Mouse (Mus musculus) limb, embryonic 14.5 days (tissue): ENCODE data around the gene Nudt22. TPM values are rescaled to one million over a fixed set of nuclear protein-coding genes. Genes with fewer than 3 reads are reported as not detected.
A peak's percentile ranks its signal among the peaks of the same experiment; 100 is the strongest.

Experiments used
- ATAC-seq: fragments of 200-750 bp; cut with Nextera tagmentation; 2 replicates; pipeline ENCODE4 v1.8.0; 2017; ENCODE audit warnings: low read depth, moderate number of reproducible peaks, moderate TSS enrichment; ENCODE audit not compliant: low FRiP score
- DNase-seq: peaks from one replicate; pipeline ENCODE4 v3.0.0-alpha.2; 2015; ENCODE audit warnings: low spot score
- H3K27ac ChIP-seq: fragments of 300-500 bp; sonication (generic); replicated peaks from 2 replicates; pipeline ENCODE4 v1.5.1; 2014; ENCODE audit warnings: low read depth, mild to moderate bottlenecking, low read length, moderate library complexity, mixed read lengths
- H3K27me3 ChIP-seq: fragments of 300-500 bp; sonication (generic); 2 replicates; pipeline ENCODE4 v1.6.1; 2014; ENCODE audit warnings: low read length, mixed read lengths; ENCODE audit not compliant: control insufficient read depth, insufficient read depth
- H3K36me3 ChIP-seq: fragments of 300-500 bp; sonication (generic); 2 replicates; pipeline ENCODE4 v1.6.1; 2014; ENCODE audit warnings: mild to moderate bottlenecking, low read length, moderate library complexity, mixed read lengths; ENCODE audit not compliant: control insufficient read depth, insufficient read depth
- H3K4me1 ChIP-seq: fragments of 300-500 bp; sonication (generic); 2 replicates; pipeline ENCODE4 v1.6.1; 2014; ENCODE audit warnings: antibody characterized with exemption, low read length, mixed read lengths; ENCODE audit not compliant: control insufficient read depth, insufficient read depth
- H3K4me2 ChIP-seq: fragments of 300-500 bp; sonication (generic); replicated peaks from 2 replicates; pipeline ENCODE4 v1.6.1; 2014; ENCODE audit warnings: low read depth, mild to moderate bottlenecking, low read length, moderate library complexity; ENCODE audit not compliant: severe bottlenecking
- H3K4me3 ChIP-seq: fragments of 300-500 bp; sonication (generic); replicated peaks from 2 replicates; pipeline ENCODE4 v1.5.1; 2014; ENCODE audit warnings: low read length
- H3K9ac ChIP-seq: fragments of 300-500 bp; sonication (generic); 2 replicates; pipeline ENCODE4 v1.6.1; 2014; ENCODE audit warnings: mild to moderate bottlenecking, low read depth, low read length, moderate library complexity; ENCODE audit not compliant: severe bottlenecking
- H3K9me3 ChIP-seq: fragments of 300-500 bp; sonication (generic); 2 replicates; pipeline ENCODE4 v1.6.1; 2016; ENCODE audit warnings: low read length; ENCODE audit not compliant: control insufficient read depth
- POLR2A ChIP-seq: fragments of 200-500 bp; IDR thresholded peaks from 2 replicates; pipeline ENCODE4 v1.8.0; 2012; ENCODE audit warnings: inconsistent platforms, mild to moderate bottlenecking, moderate library complexity, borderline replicate concordance; ENCODE audit not compliant: insufficient read depth, insufficient read length; ENCODE audit errors: extremely low read depth
- WGBS: fragments of 180-500 bp; shearing (Covaris S2); extraction: QIAGEN DNeasy Blood & Tissue Kit; methylation state at CpG from one replicate; pipeline ENCODE4 v1.1.7; 2014; 5-methylcytosine and 5-hydroxymethylcytosine counted together
- polyA plus RNA-seq, 2 experiments: library from polyadenylated mRNA; depleted of rRNA in 1 of 2; stranded (reverse) in 1 of 2; unstranded in 1 of 2; fragments of >200 nt; fragmentation: Nextera tagmentation in 1 of 2; extraction: Ambion mirVana in 1 of 2; gene quantifications; 2 replicates each; pipeline versions ENCODE4 v1.2.1 to v1.2.3; 2012 to 2014

The Nudt22 gene
- polyA plus RNA-seq, 2 experiments = 21.9 to 22.1 TPM

DNA sequence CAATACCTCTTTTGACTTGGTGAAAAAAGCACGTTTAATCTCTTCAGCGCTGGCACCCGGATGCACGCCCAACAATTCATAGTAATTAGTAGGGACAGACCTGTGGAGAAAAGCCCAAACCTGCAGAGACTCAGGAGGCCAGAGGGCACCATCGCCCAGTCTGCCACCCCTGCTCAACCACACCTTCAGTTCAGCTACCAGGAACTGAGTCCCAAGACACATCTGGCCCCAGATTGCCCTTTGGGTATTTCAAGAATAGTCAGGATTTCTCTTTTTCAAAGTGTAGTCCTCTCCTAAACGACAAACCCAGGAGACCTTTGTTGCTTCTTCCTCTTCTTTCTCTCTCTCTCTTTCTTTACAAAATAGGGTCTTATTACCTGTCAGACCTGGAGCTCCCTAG, 5.2 kb downstream of the Nudt22 start:
- no peak for ATAC-seq
- Histone ChIP-seq H3K9me3 (no peaks in the 10 kb centered on the region), H3K4me2 (no peak overlapping the region), H3K27me3 (no peaks in the 10 kb centered on the region), H3K9ac (no peak overlapping the region), H3K4me1 (peaks cover 32% of the 10 kb centered on the region), H3K4me3 (no peak overlapping the region), H3K36me3 (no peaks in the 10 kb centered on the region), H3K27ac (no peak overlapping the region)
- no peak for TF ChIP-seq POLR2A
- 88% methylated on average over 6 of the region's 6 CpGs for WGBS
- DNase-seq = no peak

- H3K9me3 ChIP-seq = no peaks in the 10 kb centered on the region
- no peak overlapping the region for H3K4me2 ChIP-seq
- peaks cover 10% of the 10 kb centered on the region for H3K36me3 ChIP-seq
- ATAC-seq (no peak), DNase-seq (no peak)
- H3K27ac ChIP-seq = no peak overlapping the region
- H3K4me3 ChIP-seq = no peak overlapping the region
- 92% methylated on average over 8 of the region's 8 CpGs for WGBS
- no peak for TF ChIP-seq POLR2A
- H3K27me3 ChIP-seq = no peaks in the 10 kb centered on the region
- no peak overlapping the region for H3K9ac ChIP-seq
- peaks cover 23% of the 10 kb centered on the region for H3K4me1 ChIP-seq
Observed at GRCm38 (mm10) chr19:6989251-6989650, 6.7 kb downstream of the Nudt22 start.

DNA sequence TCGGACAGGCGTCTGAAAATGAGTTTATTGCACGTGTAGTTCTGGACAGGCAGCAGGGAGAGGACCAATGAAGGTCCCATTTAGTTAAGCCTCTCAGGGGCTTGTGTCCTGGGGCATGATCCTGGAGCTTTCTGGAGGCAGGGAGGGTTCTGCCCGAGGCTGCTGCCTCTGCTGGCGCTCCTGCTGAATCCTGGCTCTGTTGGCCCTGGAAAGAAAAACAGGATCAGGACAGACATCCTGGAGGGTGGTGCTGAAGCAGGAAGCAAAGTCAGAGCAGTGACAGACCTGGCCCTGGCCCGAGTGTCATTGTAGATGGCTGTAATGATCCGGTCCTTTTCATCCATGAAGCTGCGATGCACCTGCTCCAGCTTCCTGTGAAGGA, 8.0 kb downstream of the Nudt22 start:
- Histone ChIP-seq H3K36me3 (peaks cover 22% of the 10 kb centered on the region), H3K4me3 (peak overlapping the region; percentile 82), H3K4me1 (peaks cover 19% of the 10 kb centered on the region), H3K9ac (peak overlapping the region; percentile 88), H3K4me2 (peak overlapping the region; percentile 83), H3K9me3 (no peaks in the 10 kb centered on the region), H3K27me3 (no peaks in the 10 kb centered on the region), H3K27ac (peak overlapping the region; percentile 79; the same call in 1 of the 2 replicates)
- WGBS = 9% methylated on average over 8 of the region's 8 CpGs
- TF ChIP-seq POLR2A = no peak
- DNase-seq = no peak
- ATAC-seq = no peak; the same call in 1 of the 2 replicates

GRCm38 (mm10) chr19:6987061-6987903, 8.6 kb downstream of the Nudt22 start, which contains the start of gene Vegfb:
TSS of gene Vegfb (minus strand) at chr19:6987651.
- DNase-seq = peak; percentile 47

GRCm38 (mm10) chr19:6985951-6986708, 9.8 kb downstream of the Nudt22 start:
- Histone ChIP-seq H3K27me3 (no peaks in the 10 kb centered on the region), H3K36me3 (peaks cover 31% of the 10 kb centered on the region), H3K9me3 (no peaks in the 10 kb centered on the region), H3K4me1 (peaks cover 15% of the 10 kb centered on the region), H3K4me2 (peak overlapping the region; percentile 83), H3K27ac (no peak overlapping the region), H3K9ac (peak overlapping the region; percentile 88; the same call in 1 of the 2 replicates), H3K4me3 (peak overlapping the region; percentile 82)
- ATAC-seq = no peak
- no peak for DNase-seq
- 79% methylated on average over 10 of the region's 10 CpGs for WGBS
- no peak for TF ChIP-seq POLR2A

More at GRCm38 (mm10) chr19:6987061-6987903, 8.6 kb downstream of the Nudt22 start, which contains the start of gene Vegfb:
- H3K27me3 ChIP-seq = no peaks in the 10 kb centered on the region
- peak within 1 kb of the TSS; percentile 82 for H3K4me3 ChIP-seq
- peaks cover 17% of the 10 kb centered on the region for H3K4me1 ChIP-seq
- H3K9ac ChIP-seq = peak within 1 kb of the TSS; percentile 88
- WGBS = under 1% methylated on average over 34 of the region's 85 CpGs
- no peaks in the 10 kb centered on the region for H3K9me3 ChIP-seq
- peak; percentile 64 for ATAC-seq
- peaks cover 28% of the 10 kb centered on the region for H3K36me3 ChIP-seq
- TF ChIP-seq POLR2A = no peak
- peak within 1 kb of the TSS; percentile 79 for H3K27ac ChIP-seq
- peak within 1 kb of the TSS; percentile 83 for H3K4me2 ChIP-seq
